Mouse (Mus musculus) stomach, embryonic 16.5 days (tissue): ENCODE measurements around the gene Pard3b. TPM values are rescaled to one million over a fixed set of nuclear protein-coding genes. Genes with fewer than 3 reads are reported as not detected.

Experiments used
- ATAC-seq: fragments of 200-750 bp; cut with Nextera tagmentation; 2 replicates; pipeline ENCODE4 v1.8.0; 2017; ENCODE audit warnings: moderate number of reproducible peaks, moderate TSS enrichment; ENCODE audit not compliant: insufficient read depth, low FRiP score
- H3K27ac ChIP-seq: fragments of 300-500 bp; sonication (generic); 2 replicates; pipeline ENCODE4 v1.5.1; 2014; ENCODE audit warnings: low read length
- H3K27me3 ChIP-seq: fragments of 300-500 bp; sonication (generic); 2 replicates; pipeline ENCODE4 v1.6.1; 2014; ENCODE audit warnings: low read length, control low read depth, mixed read lengths; ENCODE audit not compliant: control insufficient read depth, insufficient read depth
- H3K36me3 ChIP-seq: fragments of 300-500 bp; sonication (generic); 2 replicates; pipeline ENCODE4 v1.6.1; 2014; ENCODE audit warnings: low read length; ENCODE audit not compliant: control insufficient read depth, insufficient read depth
- H3K4me1 ChIP-seq: fragments of 300-500 bp; sonication (generic); 2 replicates; pipeline ENCODE4 v1.6.1; 2014; ENCODE audit warnings: low read length, control low read depth, mixed read lengths; ENCODE audit not compliant: control insufficient read depth, insufficient read depth
- H3K4me2 ChIP-seq: fragments of 300-500 bp; sonication (generic); 2 replicates; pipeline ENCODE4 v1.6.1; 2014; ENCODE audit warnings: low read depth, low read length, mixed read lengths
- H3K4me3 ChIP-seq: fragments of 300-500 bp; sonication (generic); replicated peaks from 2 replicates; pipeline ENCODE4 v1.5.1; 2014; ENCODE audit warnings: mild to moderate bottlenecking, low read length
- H3K9ac ChIP-seq: fragments of 300-500 bp; sonication (generic); 2 replicates; pipeline ENCODE4 v1.6.1; 2014; ENCODE audit warnings: low read length
- H3K9me3 ChIP-seq: fragments of 300-500 bp; sonication (generic); replicated peaks from 2 replicates; pipeline ENCODE4 v1.6.1; 2016; ENCODE audit warnings: low read length, control low read depth; ENCODE audit not compliant: control insufficient read depth
- WGBS: fragments of 180-500 bp; shearing (Covaris S2); extraction: QIAGEN DNeasy Blood & Tissue Kit; methylation state at CpG from one replicate; pipeline ENCODE4 v1.1.7; 2014; 5-methylcytosine and 5-hydroxymethylcytosine counted together
- polyA plus RNA-seq: library from polyadenylated mRNA; unstranded; fragments of >200 nt; fragmentation: Nextera tagmentation; extraction: Ambion mirVana; gene quantifications from 2 replicates; pipeline ENCODE4 v1.2.1, GENCODE M21; 2015

The Pard3b gene
- polyA plus RNA-seq, 1 experiment from 2014 or later = 15.7 TPM

DNA sequence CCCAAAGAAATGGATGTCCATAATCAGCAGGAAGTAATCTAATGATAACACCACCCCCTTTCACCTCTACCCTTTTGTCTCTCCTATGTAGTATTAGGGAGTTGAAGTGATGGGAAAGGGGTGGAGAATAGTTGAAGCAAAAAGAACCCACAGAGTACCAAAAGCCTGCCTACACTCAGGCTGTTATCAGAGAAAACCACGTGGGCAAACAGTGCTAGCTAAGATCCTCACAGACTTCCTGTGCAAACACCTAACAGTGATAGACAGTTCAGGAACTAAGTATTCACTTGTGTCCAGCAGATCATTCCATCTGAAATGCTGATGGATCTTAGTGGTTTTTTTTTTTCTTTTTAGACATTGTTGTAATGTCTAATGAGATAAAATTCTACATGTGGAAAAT, 181.6 kb downstream of the Pard3b start:
- Histone ChIP-seq H3K9ac (no peak overlapping the region), H3K4me1 (no peaks in the 10 kb centered on the region), H3K36me3 (no peaks in the 10 kb centered on the region), H3K27me3 (no peaks in the 10 kb centered on the region), H3K27ac (no peak overlapping the region), H3K9me3 (no peaks in the 10 kb centered on the region), H3K4me3 (no peak overlapping the region), H3K4me2 (no peak overlapping the region)
- WGBS = 23% methylated on average over 1 of the region's 1 CpGs
- ATAC-seq = no peak

DNA sequence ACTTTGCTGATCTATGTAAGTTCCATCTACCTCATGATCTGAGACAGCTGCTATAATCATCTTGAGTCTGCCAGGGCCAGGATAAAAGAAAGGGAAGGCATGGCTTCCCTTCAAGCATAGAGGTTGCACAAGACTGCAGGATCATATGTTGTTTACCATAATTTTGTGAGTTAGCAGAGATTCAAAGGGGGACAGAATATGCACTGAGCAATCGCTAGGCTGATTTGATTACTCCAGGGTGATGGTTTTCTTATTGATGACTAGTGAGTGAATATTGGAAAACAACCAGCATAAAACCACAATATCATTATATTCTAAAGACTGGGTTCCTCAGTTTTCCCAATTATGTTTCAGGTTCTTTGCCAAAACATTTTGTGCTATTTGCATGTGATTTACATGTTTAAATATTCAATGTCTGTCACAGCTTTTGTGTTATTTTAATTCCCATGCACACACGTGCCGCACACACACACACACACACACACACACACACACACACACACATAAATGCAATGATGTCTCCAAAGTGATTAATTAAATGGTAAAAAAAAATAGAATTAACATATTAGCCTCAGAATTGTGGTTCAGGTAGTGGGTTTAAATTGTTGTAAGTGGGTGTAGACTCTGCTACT, 187.1 kb downstream of the Pard3b start:
- Histone ChIP-seq H3K4me2 (no peak overlapping the region), H3K4me1 (no peaks in the 10 kb centered on the region), H3K36me3 (no peaks in the 10 kb centered on the region), H3K9ac (no peak overlapping the region), H3K9me3 (no peaks in the 10 kb centered on the region), H3K4me3 (no peak overlapping the region), H3K27ac (no peak overlapping the region), H3K27me3 (no peaks in the 10 kb centered on the region)
- ATAC-seq = no peak
- 88% methylated on average over 3 of the region's 3 CpGs for WGBS

DNA sequence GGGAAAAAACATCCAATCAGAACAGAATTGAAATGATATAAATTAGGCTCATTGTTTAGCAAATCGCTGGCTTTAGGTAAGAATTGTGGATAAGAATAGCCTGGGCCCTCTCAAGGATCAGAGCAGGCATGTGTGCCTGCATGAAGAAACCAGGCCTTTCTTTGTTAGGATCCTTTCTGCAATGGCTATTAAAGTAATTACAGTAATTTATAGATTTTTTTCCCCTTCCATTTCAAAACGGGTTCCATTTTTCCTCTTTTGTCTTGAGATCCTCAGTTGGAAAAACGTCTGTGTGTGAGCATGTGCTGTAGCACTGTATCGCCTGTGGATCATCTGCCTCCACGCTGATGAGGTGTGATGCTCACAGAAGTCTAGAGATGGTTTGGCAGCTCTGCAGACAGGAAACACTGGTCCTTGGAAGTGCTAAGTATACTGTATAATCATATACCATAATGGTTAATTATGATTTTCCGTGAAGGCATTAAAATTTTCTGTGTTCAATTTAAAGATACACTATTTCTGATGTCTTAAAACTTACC, 198.5 kb downstream of the Pard3b start:
- Histone ChIP-seq H3K9ac (no peak overlapping the region), H3K4me1 (no peaks in the 10 kb centered on the region), H3K27me3 (no peaks in the 10 kb centered on the region), H3K36me3 (no peaks in the 10 kb centered on the region), H3K27ac (no peak overlapping the region), H3K4me2 (no peak overlapping the region), H3K9me3 (no peaks in the 10 kb centered on the region), H3K4me3 (no peak overlapping the region)
- 71% methylated on average over 6 of the region's 6 CpGs for WGBS
- ATAC-seq = no peak

DNA sequence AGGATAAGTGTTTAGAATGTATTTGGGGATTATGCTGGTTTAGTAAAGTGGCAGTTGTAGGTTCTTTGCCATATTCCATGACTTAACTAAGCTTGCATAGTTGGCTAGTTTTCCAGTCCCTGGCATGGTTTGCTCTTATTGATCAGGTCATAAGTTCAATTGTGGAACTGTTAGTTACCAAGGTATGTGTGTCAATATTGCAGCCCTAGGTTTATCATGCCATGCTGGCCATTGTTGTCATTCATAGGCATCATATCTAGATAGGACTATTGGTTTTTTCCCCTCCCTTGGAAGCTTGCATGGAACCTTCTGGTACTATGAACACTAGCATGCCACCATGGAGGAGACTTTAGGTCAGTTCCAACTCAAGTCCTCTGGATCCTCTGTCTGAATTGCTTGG, 208.0 kb downstream of the Pard3b start:
- H3K9ac ChIP-seq = no peak overlapping the region
- no peak overlapping the region for H3K27ac ChIP-seq

DNA sequence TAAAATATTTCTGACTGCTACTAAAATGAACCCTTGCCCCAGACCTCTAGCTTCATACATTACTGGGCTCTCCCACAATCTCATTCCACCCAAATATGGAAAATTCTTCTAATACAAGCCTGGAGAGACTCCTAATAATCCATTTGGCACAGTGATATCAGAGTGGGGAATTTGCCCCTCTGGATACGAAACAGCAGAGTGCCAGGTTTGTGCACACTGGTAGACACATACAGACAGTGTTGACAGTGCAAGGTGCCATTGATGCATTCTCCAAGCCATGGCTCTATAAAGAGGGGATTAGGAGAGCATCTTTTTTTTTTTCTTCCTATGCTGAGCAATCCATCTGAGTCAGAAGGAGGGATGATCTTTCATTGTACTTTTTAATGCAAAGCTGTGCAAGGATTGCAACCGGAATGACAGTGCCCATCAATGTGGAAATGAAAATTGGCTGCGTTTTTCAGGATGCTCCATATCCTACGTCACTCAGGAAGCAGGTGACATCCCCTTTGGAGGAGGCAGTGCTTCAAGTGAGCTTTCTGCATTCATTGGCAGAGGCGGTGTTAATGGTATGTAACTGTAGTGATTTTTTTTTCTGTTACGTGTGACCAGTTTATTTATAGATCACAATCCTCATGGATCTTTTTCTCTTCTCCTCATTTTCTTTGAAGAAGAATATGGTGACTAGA, 210.5 kb downstream of the Pard3b start:
- no peak for ATAC-seq
- Histone ChIP-seq H3K27ac (no peak overlapping the region), H3K9ac (no peak overlapping the region), H3K4me1 (no peaks in the 10 kb centered on the region), H3K36me3 (no peaks in the 10 kb centered on the region), H3K4me3 (no peak overlapping the region), H3K9me3 (no peaks in the 10 kb centered on the region), H3K27me3 (no peaks in the 10 kb centered on the region), H3K4me2 (no peak overlapping the region)
- 80% methylated on average over 6 of the region's 6 CpGs for WGBS

More for the DNA sequence above, 208.0 kb downstream of the Pard3b start:
- H3K9me3 ChIP-seq = no peaks in the 10 kb centered on the region
- H3K36me3 ChIP-seq = no peaks in the 10 kb centered on the region
- no peak for ATAC-seq
- H3K27me3 ChIP-seq = no peaks in the 10 kb centered on the region
- H3K4me2 ChIP-seq = no peak overlapping the region
- no peaks in the 10 kb centered on the region for H3K4me1 ChIP-seq
- no peak overlapping the region for H3K4me3 ChIP-seq

DNA sequence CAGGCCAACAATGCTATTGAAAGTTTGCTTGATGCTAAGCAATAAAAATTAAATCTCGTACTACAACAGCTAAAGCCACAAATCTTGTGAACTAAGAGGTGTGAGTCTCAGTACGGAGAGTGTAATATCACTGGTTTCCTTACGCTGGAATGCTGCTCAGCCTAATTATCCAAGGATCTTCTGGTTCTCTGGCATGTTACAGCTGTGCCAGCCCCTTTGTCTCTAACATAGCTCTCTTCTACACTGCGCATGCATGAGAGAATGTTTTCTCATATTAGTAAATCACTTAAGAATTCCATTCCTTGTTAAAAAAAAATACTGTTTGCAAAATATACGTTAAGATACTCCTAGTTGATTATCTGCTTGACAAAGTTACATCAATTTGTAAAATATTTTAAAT, 211.8 kb downstream of the Pard3b start:
- Histone ChIP-seq H3K4me3 (no peak overlapping the region), H3K9ac (no peak overlapping the region), H3K27ac (no peak overlapping the region), H3K36me3 (no peaks in the 10 kb centered on the region), H3K4me1 (no peaks in the 10 kb centered on the region), H3K27me3 (no peaks in the 10 kb centered on the region), H3K9me3 (no peaks in the 10 kb centered on the region), H3K4me2 (no peak overlapping the region)
- ATAC-seq = no peak
- 76% methylated on average over 5 of the region's 5 CpGs for WGBS

DNA sequence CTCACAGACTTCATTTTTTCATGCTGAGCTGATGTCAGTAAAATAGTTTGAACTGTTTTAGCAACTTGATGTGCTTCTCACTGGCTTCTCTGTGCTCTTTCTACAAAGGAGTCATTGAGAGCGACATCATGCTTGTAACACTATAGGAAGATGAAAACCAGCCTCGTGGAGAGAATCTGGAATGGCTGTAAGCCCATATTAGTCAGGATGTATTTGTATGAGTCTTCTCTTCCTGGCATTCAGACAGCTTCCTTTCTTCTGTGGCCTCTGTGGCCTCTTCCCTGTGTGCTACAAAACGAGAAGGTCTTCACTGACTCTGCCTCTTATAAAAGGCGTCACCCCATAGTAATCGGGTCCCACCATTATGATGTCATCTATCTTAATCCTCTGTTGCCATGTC, 212.6 kb downstream of the Pard3b start:
- Histone ChIP-seq H3K4me2 (no peak overlapping the region), H3K27ac (no peak overlapping the region)
- WGBS = 56% methylated on average over 5 of the region's 5 CpGs

DNA sequence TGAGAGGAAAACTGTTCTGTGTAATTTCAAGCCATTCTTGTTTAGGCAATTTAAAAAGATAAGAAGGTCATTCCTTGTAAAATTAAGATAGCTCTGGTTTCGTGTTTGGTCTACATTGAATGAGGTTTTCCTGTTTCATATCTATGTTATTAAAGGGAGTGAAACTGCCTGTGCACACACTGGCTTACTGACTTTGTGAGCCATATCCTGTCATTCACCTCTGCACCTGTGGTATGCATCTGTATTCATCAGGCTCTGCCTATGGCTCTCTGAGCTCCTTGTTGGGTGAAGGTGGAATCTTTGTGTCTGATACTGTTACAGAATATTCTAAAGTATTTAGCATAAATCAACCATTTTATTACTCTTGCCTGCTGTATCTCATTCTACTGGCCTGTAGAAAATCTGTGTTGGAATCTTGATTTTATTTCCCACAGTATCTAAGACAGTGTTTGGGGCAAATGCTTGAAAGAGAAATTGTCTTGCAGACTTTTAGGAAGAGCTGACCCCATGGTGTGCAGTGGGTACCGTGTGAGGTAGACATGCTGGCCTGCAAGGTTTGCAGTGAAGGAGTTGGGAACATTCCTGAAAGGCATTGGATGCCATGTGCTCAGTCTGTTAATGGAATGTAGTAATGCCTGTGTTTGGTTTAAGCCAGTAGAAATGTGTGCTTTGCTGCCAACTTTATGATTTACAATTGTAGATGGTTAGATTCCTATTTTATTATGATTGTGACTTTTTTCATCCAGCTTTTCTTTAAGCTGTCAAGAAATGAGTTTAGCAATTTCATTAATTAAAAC, 228.9 kb downstream of the Pard3b start:
- Histone ChIP-seq H3K4me3 (no peak overlapping the region), H3K36me3 (no peaks in the 10 kb centered on the region), H3K9ac (no peak overlapping the region), H3K27me3 (no peaks in the 10 kb centered on the region), H3K4me1 (peaks cover 6% of the 10 kb centered on the region; the same call in 1 of the 2 replicates), H3K4me2 (no peak overlapping the region), H3K27ac (peak overlapping the region; percentile 53; the same call in 1 of the 2 replicates), H3K9me3 (no peaks in the 10 kb centered on the region)
- peak; percentile 68; the same call in 1 of the 2 replicates for ATAC-seq
- WGBS = 36% methylated on average over 2 of the region's 2 CpGs

More for the DNA sequence above, 212.6 kb downstream of the Pard3b start:
- no peak overlapping the region for H3K9ac ChIP-seq
- no peaks in the 10 kb centered on the region for H3K4me1 ChIP-seq
- H3K27me3 ChIP-seq = no peaks in the 10 kb centered on the region
- H3K9me3 ChIP-seq = no peaks in the 10 kb centered on the region
- ATAC-seq = no peak
- no peaks in the 10 kb centered on the region for H3K36me3 ChIP-seq
- no peak overlapping the region for H3K4me3 ChIP-seq

DNA sequence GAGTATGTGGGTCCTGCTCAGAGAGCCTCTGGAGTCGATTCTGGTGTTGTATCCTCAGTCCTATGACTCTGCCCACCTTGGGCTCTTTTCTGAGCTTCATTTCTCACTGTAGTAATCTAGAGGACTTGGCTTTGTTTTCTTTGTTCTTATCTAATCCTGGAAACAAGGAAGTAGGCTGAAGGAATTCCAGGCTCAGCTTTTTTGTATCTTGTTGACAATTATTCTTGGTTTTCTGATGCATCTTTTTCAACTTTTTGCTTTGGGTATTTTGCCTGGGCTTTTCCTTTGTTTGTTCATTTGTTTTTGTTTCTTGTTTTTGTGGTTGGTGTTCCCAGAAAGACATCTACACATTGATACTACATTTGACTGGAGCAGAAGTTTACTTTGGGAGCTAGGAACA, 236.3 kb downstream of the Pard3b start:
- no peak overlapping the region for H3K9ac ChIP-seq
- no peak overlapping the region for H3K4me3 ChIP-seq
- H3K9me3 ChIP-seq = no peaks in the 10 kb centered on the region
- ATAC-seq = no peak
- WGBS = 54% methylated on average over 1 of the region's 1 CpGs
- no peaks in the 10 kb centered on the region for H3K4me1 ChIP-seq
- H3K4me2 ChIP-seq = no peak overlapping the region
- no peaks in the 10 kb centered on the region for H3K36me3 ChIP-seq
- no peak overlapping the region for H3K27ac ChIP-seq
- H3K27me3 ChIP-seq = no peaks in the 10 kb centered on the region
